Comparison of ENCODE assay signal across 9 mouse cellular contexts in genomic region chrX:93297001-93297441, GRCm38 (mm10). TPM values are rescaled to one million over a fixed set of nuclear protein-coding genes. Genes with fewer than 3 reads are reported as not detected.
DNase-seq lines count a peak whose midpoint lies in the region; ATAC-seq lines count a peak whose summit lies in the region.
"Had no signal": no experiment of that assay in that cellular context is flagged by ENCODE, and none has a peak within 500 bp of the region (broad histone marks: within the 10 kb centered on the region; RNA-seq: fewer than 3 reads in every experiment).

No protein-coding gene starts in this region.

- H3K4me2 ChIP-seq in forebrain, embryonic 15.5 days (replicated peaks), result peak overlapping the region; percentile 58
- H3K4me2 ChIP-seq in liver, embryonic 13.5 days, result peak overlapping the region; percentile 21

- peak overlapping the region; percentile 86 for H3K27ac ChIP-seq in forebrain, embryonic 15.5 days (replicated peaks)
- no peak overlapping the region for H3K27ac ChIP-seq in liver, embryonic 13.5 days

- peak overlapping the region; percentile 31 for H3K4me3 ChIP-seq in forebrain, embryonic 15.5 days
- 0 out of 2 replicates have a peak overlapping the region, but pooled peaks have one; percentile 19 for H3K4me3 ChIP-seq in liver, embryonic 13.5 days (replicated peaks)

- H3K27me3 ChIP-seq in forebrain, embryonic 15.5 days, result no peaks in the 10 kb centered on the region
- peaks cover 100% of the 10 kb centered on the region for H3K27me3 ChIP-seq in liver, embryonic 13.5 days

- 17% methylated on average over 39 of the region's 40 CpGs for WGBS in forebrain, embryonic 15.5 days
- 8% methylated on average over 40 of the region's 40 CpGs for WGBS in liver, embryonic 13.5 days (ENCODE audit: insufficient replicate concordance)

- peaks cover 33% of the 10 kb centered on the region for H3K4me1 ChIP-seq in forebrain, embryonic 15.5 days
- 0 out of 2 replicates have a peak, but pooled peaks cover 2% of the 10 kb centered on the region for H3K4me1 ChIP-seq in liver, embryonic 13.5 days (replicated peaks)

- peak overlapping the region; percentile 38 for H3K9ac ChIP-seq in forebrain, embryonic 15.5 days (replicated peaks)
- no peak overlapping the region for H3K9ac ChIP-seq in liver, embryonic 13.5 days

- DNase-seq in embryo, embryonic 10.5 days (ENCODE audit: low spot score), result peak; percentile 37
- DNase-seq in embryo, embryonic 10 days (ENCODE audit: low spot score), result no peak
- peak; percentile 20 to 21 for DNase-seq in B cell, adult 2 months
- no peak for DNase-seq in liver, embryonic 13.5 days
- no peak for DNase-seq in left cerebral cortex, adult 11 months (ENCODE audit: low spot score)
- no peak for DNase-seq in layer of hippocampus, adult 9-11 months
- DNase-seq: cerebellum, adult 11 months had no signal

- H3K36me3 ChIP-seq in forebrain, embryonic 15.5 days, result no peaks in the 10 kb centered on the region
- H3K36me3 ChIP-seq in liver, embryonic 13.5 days, result no peaks in the 10 kb centered on the region

- no peak; the same call in 1 of the 2 replicates for ATAC-seq in forebrain, embryonic 15.5 days (replicated peaks)
- ATAC-seq in liver, embryonic 13.5 days (ENCODE audit: low read depth), result no peak
- ATAC-seq in megakaryocyte-erythroid progenitor cell, adult 5-6 weeks (replicated peaks; ENCODE audit: low FRiP score, low TSS enrichment, poor library complexity, severe bottlenecking), result no peak

- no peaks in the 10 kb centered on the region for H3K9me3 ChIP-seq in forebrain, embryonic 15.5 days
- no peaks in the 10 kb centered on the region for H3K9me3 ChIP-seq in liver, embryonic 13.5 days (replicated peaks)

RNA-seq across cellular contexts. Expression of gene Arx, which starts 10.8 kb away (rescaled TPM):
- 62.6 and 62.8 TPM in 2 replicates for polyA plus RNA-seq in forebrain, embryonic 15.5 days (2015; fragmentation: Nextera tagmentation; extraction: Ambion mirVana)
- 0.12 and 0.13 TPM in 2 replicates for polyA plus RNA-seq in liver, embryonic 13.5 days (2015; fragmentation: Nextera tagmentation; extraction: Ambion mirVana)
- total RNA-seq in megakaryocyte-erythroid progenitor cell, adult 5-6 weeks (2014; fragmentation: Nextera tagmentation), result not detected in 2 replicates
- total RNA-seq in megakaryocyte-erythroid progenitor cell, adult 5-6 weeks (2017), result not detected in 2 replicates

Comparison
In these comparisons a context has a peak if more than half of its experiments do, and no peak if none do; other contexts are left out.
1. DNase-seq: peak in embryo, embryonic 10.5 days (single experiment) and B cell, adult 2 months (2 of 2); none in embryo, embryonic 10 days (single experiment), liver, embryonic 13.5 days (single experiment), left cerebral cortex, adult 11 months (single experiment) and layer of hippocampus, adult 9-11 months (single experiment).
2. RNA of gene Arx, which starts 10.8 kb away (polyA plus RNA-seq): 62.6 to 62.8 TPM in forebrain, embryonic 15.5 days; 0.12 to 0.13 TPM in liver, embryonic 13.5 days; every median in the first group is over 10 times any median in the second.